ENCODE assay signal across 8 mouse cellular contexts in genomic region chr12:76196709-76197054, GRCm38 (mm10). TPM values are rescaled to one million over a fixed set of nuclear protein-coding genes. Genes with fewer than 3 reads are reported as not detected.
DNase-seq lines count a peak whose midpoint lies in the region; ATAC-seq and TF ChIP-seq lines count a peak whose summit lies in the region.

No protein-coding gene starts in this region.

- peak overlapping the region; percentile 70 for H3K9ac ChIP-seq in heart, embryonic 13.5 days
- H3K9ac ChIP-seq in kidney, postnatal 0 days (ENCODE audit: low read depth, low read length) = no peak overlapping the region
- H3K9ac ChIP-seq in liver, adult 2 months (ENCODE audit: low read depth, low read length) = 0 out of 2 replicates have a peak overlapping the region, but pooled peaks have one; percentile 3
- no peak overlapping the region for H3K9ac ChIP-seq in stomach, embryonic 14.5 days (replicated peaks; ENCODE audit: low read depth, low read length)

- H3K27me3 ChIP-seq in C2C12 (ENCODE audit: control insufficient read depth, insufficient read depth, insufficient read length) = no peaks in the 10 kb centered on the region
- H3K27me3 ChIP-seq in heart, embryonic 13.5 days (replicated peaks) = peaks cover 14% of the 10 kb centered on the region; the same call in 1 of the 2 replicates
- H3K27me3 ChIP-seq in kidney, postnatal 0 days (ENCODE audit: insufficient read depth, low read length) = no peaks in the 10 kb centered on the region
- no peaks in the 10 kb centered on the region for H3K27me3 ChIP-seq in liver, adult 2 months (ENCODE audit: control insufficient read depth, insufficient read depth, low read length)
- H3K27me3 ChIP-seq in stomach, embryonic 14.5 days (ENCODE audit: control insufficient read depth, insufficient read depth, low read length) = no peaks in the 10 kb centered on the region

- 11% methylated on average over 6 of the region's 6 CpGs for WGBS in heart, embryonic 13.5 days
- WGBS in kidney, postnatal 0 days = 10% methylated on average over 6 of the region's 6 CpGs
- WGBS in liver, adult 2 months = 16% methylated on average over 6 of the region's 6 CpGs
- 8% methylated on average over 6 of the region's 6 CpGs for WGBS in stomach, embryonic 14.5 days

- H3ac ChIP-seq in C2C12 (ENCODE audit: control insufficient read depth, insufficient read length, low read depth) = no peak overlapping the region

- peak; percentile 59 for DNase-seq in brain, embryonic 18.5 days (ENCODE audit: low read depth, low spot score)
- peak; percentile 88 for DNase-seq in kidney, postnatal 0 days (ENCODE audit: low spot score)
- peak; percentile 57 for DNase-seq in liver, adult 2 months (ENCODE audit: extremely low read depth, low read depth, low spot score)
- DNase-seq in naive thymus-derived CD4-positive, alpha-beta T cell, adult 2 months (ENCODE audit: low read depth) = peak; percentile 88

- no peaks in the 10 kb centered on the region for H3K79me3 ChIP-seq in C2C12 (ENCODE audit: low read depth)

- H3K4me2 ChIP-seq in heart, embryonic 13.5 days = peak overlapping the region; percentile 83
- H3K4me2 ChIP-seq in kidney, postnatal 0 days (ENCODE audit: low read length) = peak overlapping the region; percentile 69
- peak overlapping the region; percentile 83 for H3K4me2 ChIP-seq in stomach, embryonic 14.5 days (replicated peaks; ENCODE audit: low read depth, low read length)

- no peaks in the 10 kb centered on the region for H3K79me2 ChIP-seq in C2C12 (ENCODE audit: control insufficient read depth, insufficient read depth)
- H3K79me2 ChIP-seq in liver, adult 2 months (ENCODE audit: control insufficient read depth, insufficient read depth, low read length) = no peaks in the 10 kb centered on the region

- no peaks in the 10 kb centered on the region for H3K36me3 ChIP-seq in C2C12 (ENCODE audit: control insufficient read depth, insufficient read depth)
- no peaks in the 10 kb centered on the region for H3K36me3 ChIP-seq in heart, embryonic 13.5 days
- H3K36me3 ChIP-seq in kidney, postnatal 0 days (ENCODE audit: insufficient read depth, low read length) = no peaks in the 10 kb centered on the region
- H3K36me3 ChIP-seq in liver, adult 2 months (ENCODE audit: control insufficient read depth, insufficient read depth, low read length) = no peaks in the 10 kb centered on the region
- H3K36me3 ChIP-seq in stomach, embryonic 14.5 days (ENCODE audit: control insufficient read depth, insufficient read depth, low read length) = no peaks in the 10 kb centered on the region

- TF ChIP-seq POLR2A in liver, adult 2 months (IDR thresholded peaks at IDR 0.05; ENCODE audit: extremely low read depth, insufficient read depth, low read length) = no peak

- no peak overlapping the region for H3K27ac ChIP-seq in heart, embryonic 13.5 days (replicated peaks)
- no peak overlapping the region for H3K27ac ChIP-seq in kidney, postnatal 0 days
- no peak overlapping the region for H3K27ac ChIP-seq in liver, adult 2 months (replicated peaks; ENCODE audit: insufficient read depth, low read depth, low read length)
- H3K27ac ChIP-seq in stomach, embryonic 14.5 days (ENCODE audit: low read length) = no peak overlapping the region

- no peak overlapping the region for H3K4me3 ChIP-seq in C2C12 (ENCODE audit: insufficient read depth, poor library complexity, severe bottlenecking)
- peak overlapping the region; percentile 48 for H3K4me3 ChIP-seq in heart, embryonic 13.5 days
- H3K4me3 ChIP-seq in kidney, postnatal 0 days (replicated peaks; ENCODE audit: low read depth, low read length) = no peak overlapping the region; the same call in 1 of the 2 replicates
- no peak overlapping the region for H3K4me3 ChIP-seq in liver, adult 2 months (ENCODE audit: insufficient read depth, low read depth, low read length)
- H3K4me3 ChIP-seq in stomach, embryonic 14.5 days (ENCODE audit: low read depth, low read length) = peak overlapping the region; percentile 28; the same call in 1 of the 2 replicates

- peak; percentile 28 for TF ChIP-seq CTCF in C2C12 (IDR thresholded peaks at IDR 0.05; ENCODE audit: control insufficient read depth, insufficient read depth, insufficient read length)
- peak; percentile 88 for TF ChIP-seq CTCF in kidney, postnatal 0 days (IDR thresholded peaks at IDR 0.05; ENCODE audit: low read depth)
- TF ChIP-seq CTCF in liver, adult 2 months (IDR thresholded peaks at IDR 0.05; ENCODE audit: low read depth, low read length) = peak; percentile 30

- peaks cover 11% of the 10 kb centered on the region for H3K4me1 ChIP-seq in heart, embryonic 13.5 days
- H3K4me1 ChIP-seq in kidney, postnatal 0 days (replicated peaks; ENCODE audit: insufficient read depth, low read length) = no peaks in the 10 kb centered on the region
- H3K4me1 ChIP-seq in liver, adult 2 months (ENCODE audit: control insufficient read depth, insufficient read depth, low read length) = peaks cover 7% of the 10 kb centered on the region; the same call in 1 of the 2 replicates
- no peaks in the 10 kb centered on the region for H3K4me1 ChIP-seq in stomach, embryonic 14.5 days (ENCODE audit: control insufficient read depth, insufficient read depth, low read length)

- ATAC-seq in erythroid progenitor cell, adult 5-6 weeks (replicated peaks; ENCODE audit: low FRiP score, poor library complexity, severe bottlenecking) = peak; percentile 88
- no peak for ATAC-seq in heart, embryonic 13.5 days (ENCODE audit: extremely low read depth, insufficient number of reproducible peaks, low FRiP score, low TSS enrichment)
- peak; percentile 47; the same call in 1 of the 2 replicates for ATAC-seq in kidney, postnatal 0 days (replicated peaks; ENCODE audit: low FRiP score, low read depth)
- peak; percentile 67; the same call in 1 of the 2 replicates for ATAC-seq in stomach, embryonic 14.5 days (ENCODE audit: insufficient number of reproducible peaks, insufficient read depth, low FRiP score, low read depth)

- H3K9me3 ChIP-seq in heart, embryonic 13.5 days = no peaks in the 10 kb centered on the region
- no peaks in the 10 kb centered on the region for H3K9me3 ChIP-seq in kidney, postnatal 0 days (replicated peaks; ENCODE audit: low read length)
- no peaks in the 10 kb centered on the region for H3K9me3 ChIP-seq in stomach, embryonic 14.5 days (ENCODE audit: control insufficient read depth, low read depth, low read length)

TF ChIP-seq in C2C12, 6 proteins besides CTCF, POLR2A, EP300 and RAD21:
- TF ChIP-seq MAX (IDR thresholded peaks at IDR 0.05) (no peak), USF1 (IDR thresholded peaks at IDR 0.05; ENCODE audit: low read depth) (no peak), FOSL1 (IDR thresholded peaks at IDR 0.05; ENCODE audit: insufficient read depth, low read length, poor library complexity, severe bottlenecking) (no peak), MYOD1 (IDR thresholded peaks at IDR 0.05; ENCODE audit: control insufficient read depth, insufficient read length, low read depth) (no peak), CEBPB (IDR thresholded peaks at IDR 0.05; ENCODE audit: low read depth) (no peak), MYOG (IDR thresholded peaks at IDR 0.05; ENCODE audit: control insufficient read depth, extremely low read depth, insufficient read length) (no peak)
TF ChIP-seq in C2C12: peak in this region for 0.

RNA-seq across cellular contexts. Expression of gene Esr2, which starts 19.6 kb away (rescaled TPM):
- polyA plus RNA-seq in C2C12 (2012; fragmentation: generic; extraction: Trizol) = 0.19 TPM
- not detected in 2 replicates for total RNA-seq in erythroid progenitor cell, adult 5-6 weeks (2015; ENCODE audit: low replicate concordance)
- not detected in 2 replicates for total RNA-seq in erythroid progenitor cell, adult 5-6 weeks (2017; ENCODE audit: low replicate concordance)
- 0.32 and 0.42 TPM in 2 replicates for polyA plus RNA-seq in heart, embryonic 13.5 days (2015; fragmentation: Nextera tagmentation; extraction: Ambion mirVana)
- polyA plus RNA-seq in kidney, postnatal 0 days (2015; fragmentation: Nextera tagmentation; extraction: Ambion mirVana) = 0.68 and 0.75 TPM in 2 replicates
- not detected in 2 replicates for total RNA-seq in liver, adult 2 months (2014; rRNA removed)
- polyA plus RNA-seq in liver, adult 2 months (2012; rRNA removed) = not detected in 2 replicates
- 0.19 TPM in 1 of 2 replicates, not detected in the other for polyA plus RNA-seq in stomach, embryonic 14.5 days (2014; fragmentation: Nextera tagmentation; extraction: Ambion mirVana)

RNA-seq across cellular contexts. Expression of gene Tex21, which starts 49.9 kb away (rescaled TPM):
- not detected for polyA plus RNA-seq in C2C12 (2012; fragmentation: generic; extraction: Trizol)
- not detected in 2 replicates for total RNA-seq in erythroid progenitor cell, adult 5-6 weeks (2015; ENCODE audit: low replicate concordance)
- total RNA-seq in erythroid progenitor cell, adult 5-6 weeks (2017; ENCODE audit: low replicate concordance) = not detected in 2 replicates
- 0.22 and 0.35 TPM in 2 replicates for polyA plus RNA-seq in heart, embryonic 13.5 days (2015; fragmentation: Nextera tagmentation; extraction: Ambion mirVana)
- polyA plus RNA-seq in kidney, postnatal 0 days (2015; fragmentation: Nextera tagmentation; extraction: Ambion mirVana) = 0.08 and 0.19 TPM in 2 replicates
- not detected in 2 replicates for total RNA-seq in liver, adult 2 months (2014; rRNA removed)
- polyA plus RNA-seq in liver, adult 2 months (2012; rRNA removed) = not detected in 2 replicates
- not detected in 2 replicates for polyA plus RNA-seq in stomach, embryonic 14.5 days (2014; fragmentation: Nextera tagmentation; extraction: Ambion mirVana)

RNA-seq across cellular contexts. Expression of gene Mthfd1, which starts 58.4 kb away (rescaled TPM):
- 80.9 TPM for polyA plus RNA-seq in C2C12 (2012; fragmentation: generic; extraction: Trizol)
- 27.2 and 36.0 TPM in 2 replicates for total RNA-seq in erythroid progenitor cell, adult 5-6 weeks (2015; ENCODE audit: low replicate concordance)
- total RNA-seq in erythroid progenitor cell, adult 5-6 weeks (2017; ENCODE audit: low replicate concordance) = 20.8 and 32.0 TPM in 2 replicates
- 40.1 and 41.0 TPM in 2 replicates for polyA plus RNA-seq in heart, embryonic 13.5 days (2015; fragmentation: Nextera tagmentation; extraction: Ambion mirVana)
- polyA plus RNA-seq in kidney, postnatal 0 days (2015; fragmentation: Nextera tagmentation; extraction: Ambion mirVana) = 94.0 and 106 TPM in 2 replicates
- 188 and 211 TPM in 2 replicates for total RNA-seq in liver, adult 2 months (2014; rRNA removed)
- 112 and 121 TPM in 2 replicates for polyA plus RNA-seq in liver, adult 2 months (2012; rRNA removed)
- polyA plus RNA-seq in stomach, embryonic 14.5 days (2014; fragmentation: Nextera tagmentation; extraction: Ambion mirVana) = 76.7 and 82.0 TPM in 2 replicates

Comparison
In these comparisons a context has a peak if more than half of its experiments do, and no peak if none do; other contexts are left out.
1. H3K4me3 ChIP-seq: peak in heart, embryonic 13.5 days (single experiment) and stomach, embryonic 14.5 days (single experiment); none in C2C12 (single experiment), kidney, postnatal 0 days (single experiment) and liver, adult 2 months (single experiment).
2. CTCF ChIP-seq: peak in every context shown above with its lines; median percentile 88 in kidney, postnatal 0 days; 30 in liver, adult 2 months; 28 in C2C12.
3. H3K9ac ChIP-seq: peak in heart, embryonic 13.5 days (single experiment) and liver, adult 2 months (single experiment); none in kidney, postnatal 0 days (single experiment) and stomach, embryonic 14.5 days (single experiment).
4. Peak in every context shown above with its lines, with median percentiles within 50 percentile points of each other: DNase-seq and H3K4me2 ChIP-seq.